Mouse (Mus musculus) stomach, postnatal 0 days (tissue): ENCODE results near the gene Ensa. TPM values are rescaled to one million over a fixed set of nuclear protein-coding genes. Genes with fewer than 3 reads are reported as not detected.

ENCODE experiments used
- ATAC-seq: fragments of 200-750 bp; cut with Nextera tagmentation; 2 replicates; pipeline ENCODE4 v1.8.0; 2017; ENCODE audit not compliant: low FRiP score, low TSS enrichment
- DNase-seq: peaks from one replicate; pipeline ENCODE4 v3.0.0-alpha.2; 2016; ENCODE audit warnings: low spot score
- H3K27ac ChIP-seq: fragments of 300-500 bp; sonication (generic); replicated peaks from 2 replicates; pipeline ENCODE4 v1.5.1; 2014; ENCODE audit warnings: mild to moderate bottlenecking, control low read depth
- H3K27me3 ChIP-seq: fragments of 300-500 bp; sonication (generic); 2 replicates; pipeline ENCODE4 v1.6.1; 2014; ENCODE audit warnings: low read length; ENCODE audit not compliant: control insufficient read depth, insufficient read depth
- H3K36me3 ChIP-seq: fragments of 300-500 bp; sonication (generic); 2 replicates; pipeline ENCODE4 v1.6.1; 2014; ENCODE audit warnings: low read length, mixed read lengths; ENCODE audit not compliant: control insufficient read depth, insufficient read depth
- H3K4me1 ChIP-seq: fragments of 300-500 bp; sonication (generic); replicated peaks from 2 replicates; pipeline ENCODE4 v1.6.1; 2014; ENCODE audit warnings: antibody characterized with exemption; ENCODE audit not compliant: control insufficient read depth, insufficient read depth
- H3K4me2 ChIP-seq: fragments of 300-500 bp; sonication (generic); replicated peaks from 2 replicates; pipeline ENCODE4 v1.6.1; 2014; ENCODE audit warnings: low read depth, mild to moderate bottlenecking, control low read depth, moderate library complexity
- H3K4me3 ChIP-seq: fragments of 300-500 bp; sonication (generic); 2 replicates; pipeline ENCODE4 v1.5.1; 2014; ENCODE audit warnings: low read depth, low read length, control low read depth
- H3K9ac ChIP-seq: fragments of 300-500 bp; sonication (generic); 2 replicates; pipeline ENCODE4 v1.6.1; 2014; ENCODE audit warnings: mild to moderate bottlenecking, low read length, control low read depth, mixed read lengths
- H3K9me3 ChIP-seq: fragments of 300-500 bp; sonication (generic); 2 replicates; pipeline ENCODE4 v1.6.1; 2016; ENCODE audit warnings: low read length; ENCODE audit not compliant: control insufficient read depth
- CTCF ChIP-seq: IDR thresholded peaks from 2 replicates; pipeline ENCODE4 v1.5.1; 2016; ENCODE audit warnings: antibody characterized with exemption, low read depth, mild to moderate bottlenecking, moderate library complexity
- EP300 ChIP-seq: optimal IDR thresholded peaks from 2 replicates; pipeline ENCODE3; 2016; ENCODE audit warnings: antibody characterized with exemption
- WGBS: fragments of 180-500 bp; shearing (Covaris S2); extraction: QIAGEN DNeasy Blood & Tissue Kit; methylation state at CpG from one replicate; pipeline ENCODE4 v1.1.7; 2014; 5-methylcytosine and 5-hydroxymethylcytosine counted together
- polyA plus RNA-seq: library from polyadenylated mRNA; unstranded; fragments of >200 nt; fragmentation: Nextera tagmentation; extraction: Ambion mirVana; gene quantifications from 2 replicates; pipeline ENCODE4 v1.2.1, GENCODE M21; 2015

Ensa gene
- polyA plus RNA-seq, 1 experiment from 2014 or later = 44.2 TPM

GRCm38 (mm10) chr3:95661945-95662715 is 37.3 kb downstream of the Ensa start:
- ATAC-seq = no peak
- no peak for DNase-seq
- H3K4me3 ChIP-seq = peak overlapping the region; percentile 10; the same call in 1 of the 2 replicates
- peaks cover 14% of the 10 kb centered on the region for H3K36me3 ChIP-seq
- H3K4me2 ChIP-seq = peak overlapping the region; percentile 39
- peaks cover 15% of the 10 kb centered on the region; the same call in 1 of the 2 replicates for H3K4me1 ChIP-seq
- H3K27me3 ChIP-seq = no peaks in the 10 kb centered on the region
- WGBS = 18% methylated on average over 7 of the region's 7 CpGs
- H3K27ac ChIP-seq = peak overlapping the region; percentile 67
- TF ChIP-seq CTCF = no peak
- TF ChIP-seq EP300 = no peak
- peak overlapping the region; percentile 5; the same call in 1 of the 2 replicates for H3K9ac ChIP-seq
- H3K9me3 ChIP-seq = no peaks in the 10 kb centered on the region

- Histone ChIP-seq H3K4me1 (peaks cover 18% of the 10 kb centered on the region; the same call in 1 of the 2 replicates), H3K9me3 (no peaks in the 10 kb centered on the region), H3K27ac (peak overlapping the region; percentile 67), H3K36me3 (peaks cover 14% of the 10 kb centered on the region), H3K4me2 (peak overlapping the region; percentile 39), H3K9ac (no peak overlapping the region), H3K4me3 (peak overlapping the region; percentile 8; the same call in 1 of the 2 replicates), H3K27me3 (no peaks in the 10 kb centered on the region)
- 61% methylated on average over 7 of the region's 7 CpGs for WGBS
- no peak for TF ChIP-seq EP300
- TF ChIP-seq CTCF = no peak
- no peak for ATAC-seq
- no peak for DNase-seq
Observed at GRCm38 (mm10) chr3:95662724-95663449, 38.1 kb downstream of the Ensa start.

GRCm38 (mm10) chr3:95663486-95663885 is 38.7 kb downstream of the Ensa start:
- peak overlapping the region; percentile 63 for H3K27ac ChIP-seq
- ATAC-seq = no peak

GRCm38 (mm10) chr3:95663969-95664608 is 39.3 kb downstream of the Ensa start:
- H3K4me1 ChIP-seq = peaks cover 22% of the 10 kb centered on the region; the same call in 1 of the 2 replicates
- WGBS = 70% methylated on average over 3 of the region's 3 CpGs
- H3K9me3 ChIP-seq = no peaks in the 10 kb centered on the region
- no peak overlapping the region for H3K4me2 ChIP-seq
- H3K27me3 ChIP-seq = no peaks in the 10 kb centered on the region
- H3K9ac ChIP-seq = no peak overlapping the region
- peak overlapping the region; percentile 70 for H3K27ac ChIP-seq
- ATAC-seq (0 out of 2 replicates have a peak, but pooled peaks have one; percentile 1), DNase-seq (no peak)
- no peak for TF ChIP-seq CTCF
- no peak for TF ChIP-seq EP300
- peaks cover 14% of the 10 kb centered on the region for H3K36me3 ChIP-seq
- H3K4me3 ChIP-seq = no peak overlapping the region

More at GRCm38 (mm10) chr3:95663486-95663885, 38.7 kb downstream of the Ensa start:
- Histone ChIP-seq H3K9me3 (no peaks in the 10 kb centered on the region), H3K4me2 (no peak overlapping the region; the same call in 1 of the 2 replicates), H3K27me3 (no peaks in the 10 kb centered on the region), H3K36me3 (peaks cover 14% of the 10 kb centered on the region), H3K4me3 (no peak overlapping the region), H3K4me1 (peaks cover 18% of the 10 kb centered on the region; the same call in 1 of the 2 replicates), H3K9ac (no peak overlapping the region)
- DNase-seq = no peak
- 64% methylated on average over 2 of the region's 2 CpGs for WGBS
- TF ChIP-seq CTCF = no peak

GRCm38 (mm10) chr3:95664940-95665352 is 40.2 kb downstream of the Ensa start:
- ATAC-seq = no peak
- no peak for TF ChIP-seq EP300
- TF ChIP-seq CTCF = no peak
- Histone ChIP-seq H3K4me1 (peaks cover 22% of the 10 kb centered on the region; the same call in 1 of the 2 replicates), H3K27me3 (no peaks in the 10 kb centered on the region), H3K4me3 (no peak overlapping the region), H3K27ac (peak overlapping the region; percentile 70), H3K4me2 (no peak overlapping the region), H3K9me3 (no peaks in the 10 kb centered on the region), H3K36me3 (peaks cover 14% of the 10 kb centered on the region), H3K9ac (no peak overlapping the region)
- DNase-seq = no peak
- 90% methylated on average over 4 of the region's 4 CpGs for WGBS
